Mouse (Mus musculus): Measurements from ENCODE around the gene Klc2. TPM values are rescaled to one million over a fixed set of nuclear protein-coding genes. Genes with fewer than 3 reads are reported as not detected.

The Klc2 gene
- polyA plus RNA-seq, 1 experiment: 17.2 TPM

GRCm38 (mm10) chr19:5107556-5108270, 10.6 kb downstream of the Klc2 start:
- peak overlapping the region; percentile 96 for H3K4me3 ChIP-seq (replicated peaks)

GRCm38 (mm10) chr19:5106731-5107191, 11.6 kb downstream of the Klc2 start, which contains the start of gene Rab1b:
TSS of gene Rab1b (minus strand) at chr19:5107072.
- TF ChIP-seq GATA1 (IDR thresholded peaks at IDR 0.05; ENCODE audit: borderline replicate concordance, low read length) (no peak), FLI1 (IDR thresholded peaks at IDR 0.05; ENCODE audit: low read length) (no peak)
- Histone ChIP-seq H3K4me1 (peaks cover 62% of the 10 kb centered on the region), H3K4me3 (replicated peaks) (peak within 1 kb of the TSS; percentile 96), H3K9me3 (no peaks in the 10 kb centered on the region), H3K27me3 (replicated peaks) (peaks cover 1% of the 10 kb centered on the region), H3K36me3 (replicated peaks; ENCODE audit: low read length) (peaks cover 66% of the 10 kb centered on the region)

More at GRCm38 (mm10) chr19:5107556-5108270, 10.6 kb downstream of the Klc2 start:
- Histone ChIP-seq H3K36me3 (replicated peaks; ENCODE audit: low read length) (peaks cover 63% of the 10 kb centered on the region), H3K27me3 (replicated peaks) (peaks cover 1% of the 10 kb centered on the region), H3K4me1 (peaks cover 52% of the 10 kb centered on the region), H3K9me3 (no peaks in the 10 kb centered on the region)
- TF ChIP-seq GATA1 (IDR thresholded peaks at IDR 0.05; ENCODE audit: borderline replicate concordance, low read length) (no peak), FLI1 (IDR thresholded peaks at IDR 0.05; ENCODE audit: low read length) (no peak)

GRCm38 (mm10) chr19:5106074-5106473, 12.3 kb downstream of the Klc2 start:
- Histone ChIP-seq H3K4me1 (peaks cover 65% of the 10 kb centered on the region), H3K9me3 (no peaks in the 10 kb centered on the region), H3K4me3 (replicated peaks) (peak overlapping the region; percentile 96), H3K27me3 (replicated peaks) (no peaks in the 10 kb centered on the region), H3K36me3 (replicated peaks; ENCODE audit: low read length) (peaks cover 66% of the 10 kb centered on the region)
- TF ChIP-seq FLI1 (IDR thresholded peaks at IDR 0.05; ENCODE audit: low read length) (no peak), GATA1 (IDR thresholded peaks at IDR 0.05; ENCODE audit: borderline replicate concordance, low read length) (no peak)

GRCm38 (mm10) chr19:5098363-5099143, 19.8 kb downstream of the Klc2 start, which contains the start of gene Cnih2:
TSS of gene Cnih2 (minus strand) at chr19:5098521.
- TF ChIP-seq FLI1 (IDR thresholded peaks at IDR 0.05; ENCODE audit: low read length) (no peak), GATA1 (IDR thresholded peaks at IDR 0.05; ENCODE audit: borderline replicate concordance, low read length) (no peak)
- Histone ChIP-seq H3K4me1 (peaks cover 89% of the 10 kb centered on the region), H3K9me3 (no peaks in the 10 kb centered on the region), H3K4me3 (replicated peaks) (peak within 1 kb of the TSS; percentile 88), H3K36me3 (replicated peaks; ENCODE audit: low read length) (peaks cover 53% of the 10 kb centered on the region), H3K27me3 (replicated peaks) (peaks cover 33% of the 10 kb centered on the region)

GRCm38 (mm10) chr19:5097521-5098362, 20.6 kb downstream of the Klc2 start:
- no peaks in the 10 kb centered on the region for H3K9me3 ChIP-seq
- H3K4me3 ChIP-seq (replicated peaks): peak overlapping the region; percentile 88
- H3K27me3 ChIP-seq (replicated peaks): peaks cover 33% of the 10 kb centered on the region
- H3K36me3 ChIP-seq (replicated peaks; ENCODE audit: low read length): peaks cover 53% of the 10 kb centered on the region
- no peak for TF ChIP-seq FLI1 (IDR thresholded peaks at IDR 0.05; ENCODE audit: low read length)
- no peak for TF ChIP-seq GATA1 (IDR thresholded peaks at IDR 0.05; ENCODE audit: borderline replicate concordance, low read length)
- peaks cover 87% of the 10 kb centered on the region for H3K4me1 ChIP-seq

- TF ChIP-seq GATA1 (IDR thresholded peaks at IDR 0.05; ENCODE audit: borderline replicate concordance, low read length) (no peak), FLI1 (IDR thresholded peaks at IDR 0.05; ENCODE audit: low read length) (no peak)
- Histone ChIP-seq H3K27me3 (replicated peaks) (peaks cover 33% of the 10 kb centered on the region), H3K9me3 (no peaks in the 10 kb centered on the region), H3K4me3 (replicated peaks) (peak overlapping the region; percentile 19), H3K4me1 (peaks cover 74% of the 10 kb centered on the region), H3K36me3 (replicated peaks; ENCODE audit: low read length) (peaks cover 53% of the 10 kb centered on the region)
Observed at GRCm38 (mm10) chr19:5095887-5096474, 22.4 kb downstream of the Klc2 start.

DNA sequence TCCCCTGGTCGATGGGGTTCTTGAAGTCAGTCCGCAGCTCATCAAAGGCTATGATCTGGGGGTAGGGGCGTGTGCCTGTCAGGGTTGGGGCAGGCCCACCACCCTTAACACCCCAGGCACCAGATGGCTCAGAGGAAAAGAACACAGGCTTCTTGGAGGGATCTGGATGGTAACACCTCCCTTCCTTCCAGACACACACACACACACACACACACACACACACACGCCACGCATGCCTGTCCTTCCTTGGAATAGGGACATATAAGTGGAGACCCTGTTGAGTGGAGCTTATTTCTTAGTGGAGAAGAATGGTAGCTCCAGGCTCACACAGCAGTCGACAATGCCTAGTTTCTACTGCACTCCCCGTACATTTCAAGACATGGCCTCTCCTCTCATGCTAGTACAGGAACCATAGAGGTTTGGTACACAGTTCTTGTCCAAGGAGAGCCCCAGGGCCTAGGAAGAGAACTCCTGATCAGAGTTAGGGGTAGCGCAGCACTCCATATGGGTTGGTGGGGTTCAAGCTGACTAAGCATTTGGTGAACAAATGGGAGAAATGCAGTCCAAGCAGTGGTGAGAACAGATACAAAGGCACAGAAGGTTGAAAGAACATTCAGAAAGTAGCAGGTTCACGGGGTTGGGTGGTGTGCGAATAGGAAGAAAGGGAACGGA, 23.5 kb downstream of the Klc2 start:
- Histone ChIP-seq H3K4me3 (replicated peaks) (no peak overlapping the region), H3K9me3 (no peaks in the 10 kb centered on the region), H3K4me1 (peaks cover 67% of the 10 kb centered on the region), H3K27me3 (replicated peaks) (peaks cover 33% of the 10 kb centered on the region), H3K36me3 (replicated peaks; ENCODE audit: low read length) (peaks cover 51% of the 10 kb centered on the region)
- TF ChIP-seq GATA1 (IDR thresholded peaks at IDR 0.05; ENCODE audit: borderline replicate concordance, low read length): no peak
- no peak for TF ChIP-seq FLI1 (IDR thresholded peaks at IDR 0.05; ENCODE audit: low read length)

GRCm38 (mm10) chr19:5094243-5094632, 24.1 kb downstream of the Klc2 start:
- TF ChIP-seq FLI1 (IDR thresholded peaks at IDR 0.05; ENCODE audit: low read length): no peak
- no peak for TF ChIP-seq GATA1 (IDR thresholded peaks at IDR 0.05; ENCODE audit: borderline replicate concordance, low read length)
- H3K9me3 ChIP-seq: no peaks in the 10 kb centered on the region
- peak overlapping the region; percentile 70 for H3K4me3 ChIP-seq (replicated peaks)
- peaks cover 33% of the 10 kb centered on the region for H3K27me3 ChIP-seq (replicated peaks)
- H3K4me1 ChIP-seq: peaks cover 67% of the 10 kb centered on the region
- peaks cover 51% of the 10 kb centered on the region for H3K36me3 ChIP-seq (replicated peaks; ENCODE audit: low read length)

Data from megakaryocyte, embryonic 14.5 days (primary cell).